Mouse (Mus musculus): ENCODE data around the gene Krtap20-2. TPM values are rescaled to one million over a fixed set of nuclear protein-coding genes. Genes with fewer than 3 reads are reported as not detected.

Gene Krtap20-2
- not detected for total RNA-seq (2023)

GRCm38 (mm10) chr16:89205561-89205960, at the start of gene Krtap20-2:
Gene Krtap20-2, plus strand, starts transcription at chr16:89205861.

GRCm38 (mm10) chr16:89157652-89158051, 48.0 kb upstream of the Krtap20-2 start, which contains the start of gene Gm9789:
Gene Gm9789, plus strand, starts transcription at chr16:89157952.

GRCm38 (mm10) chr16:89169190-89169589, 36.5 kb upstream of the Krtap20-2 start, which contains the start of gene Gm7735:
Gene Gm7735, plus strand, starts transcription at chr16:89169490.

GRCm38 (mm10) chr16:89174435-89174834, 31.2 kb upstream of the Krtap20-2 start, which contains the start of gene 1110057P08Rik:
Gene 1110057P08Rik, plus strand, starts transcription at chr16:89174735.

Other genes starting within 250 kb of the Krtap20-2 start
- not detected for gene Krtap16-3, start 243.0 kb upstream of the Krtap20-2 start, total RNA-seq (2023)
- gene Krtap22-2, start 195.1 kb upstream of the Krtap20-2 start, total RNA-seq (2023) = not detected
- not detected for gene Gm10229, start 190.6 kb upstream of the Krtap20-2 start, total RNA-seq (2023)
- gene Krtap6-1, start 174.2 kb upstream of the Krtap20-2 start, total RNA-seq (2023) = not detected
- gene Gm10228, start 164.4 kb upstream of the Krtap20-2 start, total RNA-seq (2023) = not detected
- gene Krtap6-5, start 158.0 kb upstream of the Krtap20-2 start, total RNA-seq (2023) = not detected
- not detected for gene 1110025L11Rik, start 141.9 kb upstream of the Krtap20-2 start, total RNA-seq (2023)
- not detected for gene Krtap6-3, start 121.8 kb upstream of the Krtap20-2 start, total RNA-seq (2023)
- not detected for gene Gm6358, start 65.0 kb upstream of the Krtap20-2 start, total RNA-seq (2023)
- not detected for gene Gm10061, start 54.8 kb upstream of the Krtap20-2 start, total RNA-seq (2023)
- gene Gm9789, start 47.9 kb upstream of the Krtap20-2 start, total RNA-seq (2023) = not detected
- not detected for gene Gm7735, start 36.4 kb upstream of the Krtap20-2 start, total RNA-seq (2023)
- not detected for gene 1110057P08Rik, start 31.1 kb upstream of the Krtap20-2 start, total RNA-seq (2023)
- not detected for gene Krtap21-1, start 198.0 kb downstream of the Krtap20-2 start, total RNA-seq (2023)
- not detected for gene Krtap6-2, start 214.2 kb downstream of the Krtap20-2 start, total RNA-seq (2023)